Mouse (Mus musculus) erythroblast, embryonic 14.5 days (primary cell): ENCODE measurements around the gene Gpr137.

ENCODE experiments used
- GATA1 ChIP-seq: IDR thresholded peaks from 2 replicates; pipeline ENCODE4 v1.6.1; 2012; ENCODE audit warnings: low read length, inconsistent platforms, mixed read lengths
- TAL1 ChIP-seq: IDR thresholded peaks from 3 replicates; pipeline ENCODE4 v1.6.1; 2012; ENCODE audit warnings: low read length, inconsistent platforms, mixed read lengths

DNA sequence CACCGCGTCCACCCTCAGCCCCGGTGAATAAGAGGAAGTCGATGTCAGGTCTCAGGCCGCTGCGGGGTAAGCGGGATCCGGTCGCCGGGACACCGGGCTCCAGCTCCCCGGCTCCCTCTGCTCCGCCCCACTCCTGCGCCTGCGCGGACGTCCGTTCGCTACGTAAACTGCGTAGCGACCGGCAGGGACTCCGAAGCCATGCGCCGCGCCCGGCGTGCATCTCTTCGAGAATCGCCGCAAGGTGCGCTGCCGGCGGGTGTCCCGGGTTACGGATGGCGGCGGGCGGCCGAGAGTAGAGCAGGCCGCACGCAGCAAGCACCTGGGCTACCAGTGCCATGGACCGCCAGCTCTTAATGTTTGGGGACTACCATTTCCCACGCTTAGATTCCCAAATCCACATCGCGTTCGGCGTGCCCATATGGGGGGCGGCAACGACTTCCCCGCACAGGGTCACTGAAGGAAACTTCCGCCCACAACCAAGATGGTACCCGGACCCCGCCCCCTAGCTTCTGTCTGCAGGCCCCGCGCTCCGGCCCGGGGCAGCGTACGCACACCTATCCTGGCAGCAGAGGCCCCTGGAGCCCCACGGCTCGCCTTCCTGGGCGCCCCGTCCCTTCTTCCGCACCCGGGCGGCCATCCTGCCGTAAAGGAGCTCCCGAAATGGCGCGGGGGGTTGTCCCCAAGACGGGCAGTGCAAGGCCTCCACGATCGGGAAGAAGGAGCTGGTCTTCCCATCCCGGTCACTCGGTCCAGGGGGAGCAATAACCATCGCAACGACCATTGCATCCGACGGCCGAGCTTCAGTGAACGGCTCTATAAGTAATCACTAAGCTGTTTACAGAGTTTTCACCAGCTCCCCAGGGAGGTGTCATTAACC is 670 bp downstream of the Gpr137 start, which contains the start of gene Bad:
- TF ChIP-seq GATA1 (no peak), TAL1 (no peak)
